Mouse (Mus musculus) cerebellum, adult 2 months (tissue): ENCODE data around the gene Kcnj6. TPM values are rescaled to one million over a fixed set of nuclear protein-coding genes. Genes with fewer than 3 reads are reported as not detected.
A peak's percentile ranks its signal among the peaks of the same experiment; 100 is the strongest.

ENCODE experiments used
- DNase-seq, 2 experiments: peaks; one replicate each; pipeline ENCODE4 v3.0.0; 2021
- H3K27ac ChIP-seq: fragments of 200-500 bp; 2 replicates; pipeline ENCODE4 v1.5.1; 2012; ENCODE audit warnings: low read length, control low read depth, inconsistent platforms; ENCODE audit not compliant: insufficient read depth
- H3K27me3 ChIP-seq: fragments of 200-500 bp; 2 replicates; pipeline ENCODE4 v1.6.1; 2012; ENCODE audit warnings: inconsistent platforms, mild to moderate bottlenecking, low read length, moderate library complexity; ENCODE audit not compliant: control insufficient read depth, insufficient read depth
- H3K4me1 ChIP-seq: fragments of 200-500 bp; 2 replicates; pipeline ENCODE4 v1.6.1; 2011; ENCODE audit warnings: low read length; ENCODE audit not compliant: control insufficient read depth, insufficient read depth
- H3K4me3 ChIP-seq: fragments of 200-500 bp; replicated peaks from 2 replicates; pipeline ENCODE3; 2011; ENCODE audit warnings: mild to moderate bottlenecking, low read depth, low read length, control low read depth; ENCODE audit not compliant: insufficient read depth
- CTCF ChIP-seq: fragments of 200-500 bp; IDR thresholded peaks from 2 replicates; pipeline ENCODE4 v1.5.1; 2011; ENCODE audit warnings: low read depth, mild to moderate bottlenecking, control low read depth, low read length, moderate library complexity, borderline replicate concordance; ENCODE audit not compliant: insufficient read depth
- POLR2A ChIP-seq: fragments of 200-500 bp; IDR thresholded peaks from 2 replicates; pipeline ENCODE4 v1.6.1; 2011; ENCODE audit warnings: low read length, control low read depth, borderline replicate concordance; ENCODE audit not compliant: insufficient read depth
- WGBS: fragments of 180-500 bp; shearing (Covaris S2); methylation state at CpG from one replicate; pipeline ENCODE4 v1.1.7; 2018; 5-methylcytosine and 5-hydroxymethylcytosine counted together
- polyA plus RNA-seq: library from polyadenylated mRNA; depleted of rRNA; stranded (reverse); fragments of >200 nt; gene quantifications from 2 replicates; pipeline ENCODE4 v1.2.3, GENCODE M21; 2012; rRNA removed

Gene Kcnj6
- 11.6 and 13.5 TPM in 2 replicates for polyA plus RNA-seq

DNA sequence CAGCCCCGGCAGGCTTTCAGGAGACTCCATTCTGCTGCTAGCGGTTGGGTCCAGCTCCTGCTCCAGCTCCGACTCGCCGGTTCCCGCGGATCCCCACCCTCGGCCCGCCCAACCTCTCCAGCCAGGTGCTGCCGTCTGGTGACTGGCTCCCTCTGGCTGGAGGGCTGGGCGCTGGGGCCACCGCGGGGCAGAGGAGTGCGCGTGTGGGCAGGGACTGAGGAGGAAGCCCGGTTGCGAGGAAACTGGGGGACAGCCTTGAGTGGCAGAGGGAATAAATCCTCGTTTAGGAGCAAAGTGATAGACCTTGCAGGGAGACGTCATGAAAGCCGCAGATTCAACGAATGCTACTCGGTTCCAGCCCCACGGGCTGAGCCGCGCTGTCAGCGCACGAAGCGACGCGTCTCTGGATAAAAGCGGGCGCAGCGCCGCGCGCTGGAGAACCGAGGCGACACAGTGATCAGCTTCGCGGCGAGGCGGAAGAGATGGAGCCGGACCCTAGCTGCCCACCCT is at the start of gene Kcnj6:
Gene Kcnj6, minus strand, starts transcription at position 362 of the 510 bp plus-strand sequence.
- Histone ChIP-seq H3K27me3 (no peaks in the 10 kb centered on the region), H3K27ac (peak within 1 kb of the TSS; percentile 63), H3K4me3 (peak within 1 kb of the TSS; percentile 93), H3K4me1 (peaks cover under 1% of the 10 kb centered on the region; the same call in 1 of the 2 replicates)
- TF ChIP-seq POLR2A (peak; percentile 56; the same call in 1 of the 2 replicates), CTCF (peak; percentile 90)
- DNase-seq, result peak; percentile 85 to 90
- under 1% methylated on average over 43 of the region's 43 CpGs for WGBS

DNA sequence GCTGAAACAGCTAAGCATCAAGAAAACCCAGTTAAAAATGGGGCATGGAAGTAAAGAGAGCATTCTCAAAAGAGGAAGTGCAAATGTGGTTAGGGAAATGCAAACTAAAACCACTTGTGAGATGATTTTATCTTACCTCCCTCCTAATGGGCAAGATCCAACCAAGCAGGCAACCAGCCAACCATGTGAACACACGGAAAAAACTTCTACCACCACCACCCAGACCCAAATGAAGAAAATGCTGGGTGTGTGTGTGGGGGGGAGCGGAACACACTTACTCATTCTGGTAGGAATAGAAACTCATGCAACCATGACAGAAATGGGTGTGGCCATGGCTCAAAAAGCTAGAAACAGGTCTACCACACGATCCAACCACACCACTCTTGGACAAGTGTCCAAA is 12.4 kb upstream of the Kcnj6 start:
- Histone ChIP-seq H3K27ac (no peak overlapping the region), H3K27me3 (no peaks in the 10 kb centered on the region), H3K4me1 (no peaks in the 10 kb centered on the region), H3K4me3 (no peak overlapping the region)
- no peak for DNase-seq
- TF ChIP-seq CTCF (no peak), POLR2A (no peak)
- WGBS, result 77% methylated on average over 3 of the region's 3 CpGs

DNA sequence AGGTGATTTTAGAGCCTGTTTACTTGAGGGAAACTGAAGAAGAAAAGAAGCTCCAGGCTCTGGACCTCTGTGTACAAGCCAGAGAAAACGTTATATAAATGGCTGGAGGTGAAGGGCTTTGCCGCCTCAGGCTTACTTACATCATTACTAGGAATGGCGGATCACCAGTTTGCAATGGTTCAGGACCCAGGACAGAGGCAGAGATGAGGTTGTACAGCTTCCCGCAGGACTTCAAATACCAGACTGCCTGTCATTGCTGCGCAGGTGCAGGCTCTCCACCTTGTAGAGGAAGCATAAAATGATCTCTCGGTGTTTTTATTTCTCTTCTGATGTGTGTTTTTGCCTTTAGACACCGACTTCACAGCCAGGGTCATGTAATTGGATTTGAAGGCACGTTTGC is 7.1 kb upstream of the Kcnj6 start:
- WGBS, result 65% methylated on average over 8 of the region's 8 CpGs
- Histone ChIP-seq H3K4me3 (no peak overlapping the region), H3K27ac (no peak overlapping the region), H3K4me1 (no peaks in the 10 kb centered on the region), H3K27me3 (no peaks in the 10 kb centered on the region)
- no peak for TF ChIP-seq CTCF
- no peak for TF ChIP-seq POLR2A
- DNase-seq, result no peak

DNA sequence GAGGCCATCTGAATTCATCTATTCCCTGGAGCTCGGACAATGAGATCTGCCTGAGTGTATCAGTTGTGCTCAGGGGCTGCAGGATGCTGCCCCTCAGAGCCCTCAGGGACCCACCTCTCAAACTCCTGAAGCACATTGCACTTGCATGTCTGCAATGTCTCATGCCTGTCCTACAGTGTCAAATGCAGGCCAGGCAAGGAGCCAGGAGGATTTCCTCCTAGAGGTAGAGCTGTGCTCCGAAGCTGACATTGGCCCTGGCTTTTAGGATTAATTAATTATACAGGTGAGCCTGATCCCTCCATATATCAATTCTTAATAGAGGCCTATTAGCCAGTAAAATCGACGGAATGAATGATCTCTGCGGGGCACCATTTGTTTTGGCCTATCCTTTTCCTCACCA is 2.0 kb upstream of the Kcnj6 start:
- H3K27me3 ChIP-seq, result no peaks in the 10 kb centered on the region
- peak in 1 of 2 experiments; percentile 11 for DNase-seq
- no peak overlapping the region for H3K4me3 ChIP-seq
- no peaks in the 10 kb centered on the region for H3K4me1 ChIP-seq
- H3K27ac ChIP-seq, result no peak overlapping the region
- no peak for TF ChIP-seq POLR2A
- TF ChIP-seq CTCF, result no peak
- 79% methylated on average over 5 of the region's 5 CpGs for WGBS

DNA sequence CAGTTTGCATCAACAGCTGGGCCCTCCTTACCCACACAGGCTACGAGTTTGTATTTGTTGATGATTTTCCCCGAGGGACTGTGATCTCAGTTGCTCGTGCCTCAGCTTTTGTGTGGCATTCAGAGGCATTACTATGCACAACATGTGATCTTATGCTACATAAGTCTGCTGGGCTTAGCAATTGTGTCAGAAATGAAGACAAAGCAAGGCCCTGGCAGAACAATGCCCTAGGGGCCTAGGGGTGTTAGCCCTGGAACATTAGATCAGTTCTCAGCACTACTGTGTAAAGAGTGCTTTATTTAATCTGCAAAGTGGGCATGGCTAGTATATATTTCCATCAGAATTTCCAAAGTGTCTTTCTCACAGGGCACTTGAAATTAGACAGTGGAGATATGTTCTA is 1.5 kb upstream of the Kcnj6 start:
- no peak overlapping the region for H3K4me3 ChIP-seq
- no peaks in the 10 kb centered on the region for H3K4me1 ChIP-seq
- DNase-seq, result no peak
- no peaks in the 10 kb centered on the region for H3K27me3 ChIP-seq
- no peak overlapping the region for H3K27ac ChIP-seq
- TF ChIP-seq POLR2A (no peak), CTCF (no peak)
- WGBS, result 86% methylated on average over 3 of the region's 3 CpGs

DNA sequence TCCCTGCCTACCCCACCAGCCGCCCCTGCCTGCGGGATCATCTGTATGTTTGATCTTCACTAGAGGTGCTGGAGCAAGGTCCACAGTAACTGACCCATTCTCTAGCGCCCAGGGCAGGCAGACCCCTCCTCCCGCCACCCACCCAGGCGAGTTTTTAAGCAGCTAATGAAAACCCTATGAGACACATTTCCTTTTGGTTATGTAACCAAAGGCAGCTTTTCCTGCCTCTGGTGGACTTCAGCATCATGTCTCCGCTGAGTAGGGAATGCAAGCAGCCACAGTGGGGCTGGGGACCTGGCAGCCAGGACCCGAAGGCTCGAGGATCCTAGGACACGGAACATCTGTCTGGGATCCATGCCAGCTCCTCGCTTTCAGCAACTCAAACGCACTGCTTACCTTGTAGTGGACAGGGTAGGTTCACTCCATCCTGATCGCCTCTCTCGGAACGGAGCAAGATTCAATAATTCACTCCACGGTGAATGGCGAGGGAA is 665 bp downstream of the Kcnj6 start:
- Histone ChIP-seq H3K27me3 (no peaks in the 10 kb centered on the region), H3K4me1 (peaks cover 4% of the 10 kb centered on the region; the same call in 1 of the 2 replicates)

DNA sequence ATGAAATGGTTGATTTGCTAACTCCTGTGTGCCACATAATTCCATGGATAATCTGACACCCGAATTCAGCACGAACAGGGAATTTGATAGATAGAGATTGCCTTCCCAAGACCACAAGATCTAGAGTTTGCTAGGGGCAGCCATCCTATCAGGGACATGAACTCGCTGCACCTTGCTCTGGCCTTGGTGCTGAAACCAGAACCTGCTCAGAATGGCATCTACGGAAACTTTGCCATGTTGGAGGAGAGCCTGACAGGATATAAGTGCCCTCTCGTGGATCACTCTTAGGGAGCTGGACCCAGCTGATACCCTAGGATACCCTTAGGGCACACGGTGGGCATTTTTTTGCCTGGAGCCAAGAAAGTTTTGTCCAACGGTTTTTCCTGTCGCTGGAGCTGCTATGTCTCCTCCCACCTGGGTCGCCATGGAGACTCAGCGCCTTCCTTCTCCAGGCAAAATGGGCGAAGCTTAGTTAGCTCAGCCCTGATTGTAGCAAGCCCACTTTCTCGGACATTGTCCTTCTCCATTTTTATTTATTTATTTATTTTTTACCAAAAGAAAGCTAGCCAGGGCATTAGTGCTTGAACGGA is 1.9 kb downstream of the Kcnj6 start:
- peak; percentile 56 to 62 for DNase-seq
- 5% methylated on average over 13 of the region's 13 CpGs for WGBS
- Histone ChIP-seq H3K27ac (no peak overlapping the region), H3K4me3 (peak overlapping the region; percentile 93), H3K27me3 (no peaks in the 10 kb centered on the region), H3K4me1 (peaks cover 7% of the 10 kb centered on the region; the same call in 1 of the 2 replicates)
- TF ChIP-seq POLR2A (no peak), CTCF (no peak)

More for the DNA sequence above, 665 bp downstream of the Kcnj6 start:
- no peak for TF ChIP-seq CTCF
- no peak for TF ChIP-seq POLR2A
- peak in 1 of 2 experiments; percentile 64 for DNase-seq
- peak overlapping the region; percentile 63 for H3K27ac ChIP-seq
- 3% methylated on average over 16 of the region's 16 CpGs for WGBS
- peak overlapping the region; percentile 93 for H3K4me3 ChIP-seq

DNA sequence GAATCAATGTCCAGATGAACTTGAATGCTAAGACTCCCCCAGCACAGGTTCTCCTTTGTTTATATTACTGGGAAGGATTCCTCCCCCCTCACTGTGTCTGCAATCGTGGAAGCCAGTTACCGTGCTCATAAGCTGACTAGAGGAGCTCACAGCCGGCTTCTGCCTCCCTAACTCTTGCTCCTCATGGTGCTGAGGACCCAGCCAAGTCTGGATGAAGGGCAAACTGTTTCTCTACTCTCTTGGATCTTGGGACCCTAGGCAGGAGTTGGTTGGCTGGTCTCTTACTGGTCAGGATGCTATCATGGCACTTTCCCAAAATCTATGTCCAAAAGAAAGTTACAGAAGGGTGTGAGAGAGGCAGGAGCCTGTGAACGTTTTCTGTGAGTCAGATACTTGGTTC is 2.6 kb downstream of the Kcnj6 start:
- no peaks in the 10 kb centered on the region for H3K27me3 ChIP-seq
- peak; percentile 37 to 47 for DNase-seq
- peaks cover 9% of the 10 kb centered on the region; the same call in 1 of the 2 replicates for H3K4me1 ChIP-seq
- no peak for TF ChIP-seq POLR2A
- no peak for TF ChIP-seq CTCF
- H3K27ac ChIP-seq, result no peak overlapping the region
- H3K4me3 ChIP-seq, result peak overlapping the region; percentile 93
- 7% methylated on average over 4 of the region's 4 CpGs for WGBS
